Mouse (Mus musculus): ENCODE data around the gene Plagl1.
"Not testable (repeated sequence)": the region's sequence is repeated elsewhere in the genome, so short reads cannot be mapped to it uniquely, and the experiment has no call there.

Gene Plagl1

DNA sequence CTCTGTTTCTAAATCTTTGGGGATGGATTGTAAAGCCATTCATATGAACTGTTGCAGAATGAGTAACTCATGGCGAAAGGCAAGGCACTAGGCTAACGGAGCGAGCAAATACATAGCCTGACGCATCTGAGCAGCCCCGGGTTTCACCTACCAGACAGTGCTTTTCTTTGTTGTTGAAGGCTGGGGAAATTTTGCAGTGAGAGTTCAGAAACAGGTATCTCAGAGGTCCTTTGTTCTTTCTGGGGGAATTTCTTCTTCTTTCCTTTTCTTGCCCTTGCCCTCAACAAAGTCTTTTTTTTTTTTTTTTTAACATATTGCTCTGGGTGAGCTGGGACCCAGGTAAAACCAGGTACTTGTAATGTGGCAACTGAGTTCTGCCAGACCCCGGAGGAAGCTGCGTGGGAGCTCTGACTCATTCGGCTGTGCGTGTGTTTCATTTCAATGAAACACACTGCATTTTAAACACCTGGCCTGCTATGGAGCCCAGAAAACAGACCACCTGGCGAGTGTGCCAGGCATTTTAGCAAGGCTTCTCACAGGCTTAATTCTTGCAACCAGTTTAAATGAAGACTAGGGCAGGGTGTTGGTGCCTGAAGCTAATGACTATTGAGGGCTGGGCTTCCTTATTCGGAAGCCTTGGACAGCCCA lies at the start of gene Plagl1:
Plagl1 (plus strand) TSS at position 484 of the 648 bp plus-strand sequence.
- no peak for DNase-seq (ENCODE audit: low spot score)

DNA sequence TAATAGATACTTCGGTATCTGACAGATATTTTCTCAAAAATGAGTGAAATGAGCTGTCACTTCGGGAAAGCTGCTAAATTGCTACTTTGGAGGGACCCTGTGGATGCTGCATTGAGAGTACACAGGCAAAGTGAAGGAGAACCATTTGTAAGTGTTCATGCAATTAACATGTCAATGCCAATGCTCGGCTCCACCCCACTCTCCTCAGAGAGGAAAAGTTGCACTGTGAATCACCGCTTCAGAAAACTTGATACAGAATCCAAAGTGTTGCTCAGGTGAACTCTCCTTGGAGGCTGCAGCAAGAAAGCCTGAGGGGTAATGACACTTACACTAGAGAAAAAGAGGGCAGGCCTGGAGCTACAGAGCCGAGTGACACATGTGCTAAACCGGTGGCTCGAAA lies 46.3 kb upstream of the Plagl1 start:
- no peak for DNase-seq (ENCODE audit: low spot score)

DNA sequence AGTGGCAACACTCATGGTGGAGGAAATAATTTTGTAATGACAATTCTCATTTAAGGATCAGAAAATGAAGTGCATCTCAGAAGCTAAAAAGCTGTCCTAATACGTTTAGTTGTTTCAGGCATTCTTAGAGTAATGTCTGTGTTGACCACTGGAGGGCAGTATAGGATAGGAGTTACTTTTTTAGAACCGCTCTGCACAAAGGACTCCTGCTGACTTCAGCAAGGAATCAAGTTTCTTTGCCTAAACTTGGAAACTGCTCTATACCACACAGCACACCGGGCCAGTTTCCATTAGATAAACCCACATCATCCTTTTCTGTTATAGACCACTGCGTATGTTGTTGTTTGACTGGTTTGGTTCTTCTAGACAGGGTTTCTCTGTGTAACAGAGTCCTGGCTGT lies 43.7 kb upstream of the Plagl1 start:
- no peak for DNase-seq (ENCODE audit: low spot score)

DNA sequence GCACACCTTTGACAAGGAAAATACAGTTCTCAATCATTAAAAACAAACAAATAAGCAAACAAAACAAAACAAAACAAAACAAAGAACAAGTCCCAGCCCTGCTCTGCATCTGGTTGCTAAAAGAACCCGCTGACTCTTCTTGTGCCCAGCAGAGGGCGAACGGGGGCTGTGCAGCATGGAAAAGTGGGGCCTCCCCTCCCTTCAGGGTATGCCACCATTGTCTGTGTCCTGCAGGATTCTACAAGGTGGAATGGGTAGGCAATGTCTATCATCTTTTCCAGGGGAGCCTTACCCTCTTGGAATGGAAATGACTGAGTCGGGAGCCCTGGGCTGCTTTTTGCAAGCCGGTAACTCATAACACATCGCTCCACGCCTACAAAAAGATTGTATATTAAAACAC lies 41.8 kb upstream of the Plagl1 start:
- no peak for DNase-seq (ENCODE audit: low spot score)

DNA sequence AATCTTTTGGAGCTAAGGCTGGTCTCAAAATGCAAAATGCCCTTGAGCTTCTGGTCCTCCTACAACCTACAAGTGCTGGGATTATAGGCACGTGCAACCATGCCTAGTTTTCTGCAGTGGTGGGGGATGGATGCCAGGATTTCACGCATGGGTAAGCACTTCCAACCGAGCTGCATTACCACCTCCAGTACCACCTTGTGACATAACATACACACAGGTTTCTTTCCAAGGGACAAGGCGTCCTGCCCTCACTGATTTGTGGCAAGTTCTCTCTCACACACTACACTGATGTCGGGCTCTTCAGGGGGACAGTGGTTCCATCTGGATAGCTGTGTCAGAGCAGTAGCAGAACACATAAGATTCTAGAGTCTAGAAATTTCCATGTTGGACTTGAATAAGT lies 41.3 kb upstream of the Plagl1 start:
- no peak for DNase-seq (ENCODE audit: low spot score)

DNA sequence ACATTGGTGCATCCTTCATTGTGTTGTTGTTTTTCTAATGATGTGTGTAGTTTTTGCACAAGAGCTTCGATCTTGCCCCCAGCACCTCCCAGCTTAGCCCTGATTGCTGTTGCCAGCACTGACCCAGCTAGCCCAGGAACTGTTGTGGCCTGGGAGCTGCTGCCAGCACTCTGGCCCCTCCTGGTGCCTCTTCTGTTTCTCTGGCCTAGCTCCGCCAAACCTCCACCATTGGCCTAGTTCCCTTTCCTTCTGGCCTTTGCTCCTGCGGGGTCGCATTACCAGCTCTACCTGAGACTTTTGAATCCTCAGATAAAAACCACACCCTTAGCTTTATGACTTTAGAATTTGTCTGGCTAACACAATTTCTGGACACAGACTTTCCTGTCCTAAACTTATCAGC lies 38.2 kb upstream of the Plagl1 start:
- no peak for DNase-seq (ENCODE audit: low spot score)

DNA sequence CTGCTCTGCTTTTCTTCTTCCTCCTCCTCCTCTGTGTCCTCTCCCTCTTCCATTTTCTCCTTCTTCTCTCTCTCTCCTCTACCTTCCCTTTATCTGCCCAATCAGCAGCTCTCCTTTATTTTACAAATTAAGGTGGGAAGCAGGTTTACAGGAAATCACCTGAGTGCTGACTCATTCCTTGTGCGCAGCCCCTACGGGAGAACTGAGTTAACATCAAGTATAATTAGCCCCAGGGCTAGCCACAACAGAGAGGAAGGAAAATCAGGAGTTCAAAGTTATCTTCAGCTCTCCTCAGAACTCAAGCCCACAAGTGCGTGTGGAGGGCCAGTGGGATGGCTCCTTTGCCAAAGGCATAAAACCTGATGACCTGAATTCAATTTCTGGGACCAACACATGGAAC lies 36.3 kb upstream of the Plagl1 start:
- not testable (repeated sequence) for DNase-seq (ENCODE audit: low spot score)

DNA sequence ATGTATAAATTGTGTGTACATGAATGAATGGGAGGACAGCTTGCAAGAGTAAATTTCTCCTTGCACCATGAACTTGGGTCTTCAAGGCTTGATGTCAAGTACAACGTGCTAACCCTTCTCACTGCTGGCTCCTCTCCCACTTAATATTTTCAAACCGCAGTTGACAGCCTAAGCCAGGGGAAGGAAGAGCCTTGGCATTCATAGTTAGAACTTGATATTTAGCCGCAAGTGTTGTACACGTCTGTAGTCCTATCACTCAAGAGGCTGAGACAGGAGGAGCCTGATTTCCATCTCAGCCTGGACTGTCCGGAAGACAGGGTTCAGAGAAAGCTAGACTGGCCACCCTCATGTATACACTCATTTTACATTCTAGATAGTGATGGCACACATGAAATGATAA lies 32.6 kb upstream of the Plagl1 start:
- DNase-seq (ENCODE audit: low spot score), result no peak

DNA sequence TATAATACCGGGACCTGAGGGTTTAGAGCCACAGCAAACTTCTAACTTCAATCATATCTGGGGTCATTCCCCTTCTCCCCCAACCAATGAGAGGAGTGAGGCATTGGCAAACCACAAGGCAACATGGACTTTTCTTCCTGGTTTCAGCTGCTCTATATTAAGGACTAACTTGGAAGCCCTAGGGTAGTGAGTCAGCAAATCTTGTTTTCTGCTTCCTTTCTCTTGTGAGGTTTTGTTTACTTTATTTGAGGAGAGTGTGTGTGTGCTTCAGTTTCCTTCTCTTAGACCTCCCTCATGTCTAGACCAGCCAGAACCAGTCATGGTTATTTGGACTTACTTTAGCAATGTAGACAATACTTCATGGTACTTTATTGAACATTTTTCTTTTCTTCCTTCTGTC lies 32.1 kb upstream of the Plagl1 start:
- DNase-seq (ENCODE audit: low spot score), result no peak

DNA sequence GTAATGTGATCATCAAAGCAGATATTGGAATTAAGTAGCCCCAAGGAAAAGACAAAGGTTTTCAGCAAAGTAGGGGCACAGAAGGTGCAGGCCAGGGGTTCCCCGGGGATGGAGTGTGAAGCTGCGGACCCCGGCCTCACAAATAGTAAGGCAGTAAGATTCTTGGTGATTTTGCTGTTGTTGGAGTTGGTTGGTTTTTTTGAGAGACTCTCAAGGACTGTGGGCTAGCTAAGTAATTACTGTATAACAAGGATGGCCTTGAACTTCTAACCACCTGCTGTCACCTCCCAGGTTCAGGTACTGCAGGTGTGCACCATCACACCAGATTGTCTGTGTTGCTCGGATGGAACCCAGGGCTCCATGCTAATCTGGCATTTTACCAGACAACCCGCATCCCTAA lies 30.9 kb upstream of the Plagl1 start:
- DNase-seq (ENCODE audit: low spot score), result no peak

DNA sequence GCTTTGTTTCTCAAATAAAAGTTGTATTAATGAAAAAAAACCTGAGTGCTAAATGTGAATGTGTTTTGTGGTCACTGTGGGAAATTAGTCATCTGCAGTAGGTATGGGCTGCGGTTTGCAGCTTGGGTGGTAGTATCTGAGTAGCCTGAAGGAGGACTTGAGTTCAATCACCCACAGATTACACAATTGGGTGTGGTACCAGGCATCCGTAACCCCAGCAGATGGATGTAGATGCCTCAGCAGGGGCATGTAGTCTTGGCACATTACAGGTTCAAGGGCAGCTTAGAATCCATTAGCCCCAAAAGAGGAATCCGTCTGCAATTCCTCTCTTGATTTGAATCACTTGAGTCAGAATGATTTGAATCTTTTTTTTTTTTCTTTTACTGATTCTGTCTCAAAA lies 25.0 kb upstream of the Plagl1 start:
- no peak for DNase-seq (ENCODE audit: low spot score)

DNA sequence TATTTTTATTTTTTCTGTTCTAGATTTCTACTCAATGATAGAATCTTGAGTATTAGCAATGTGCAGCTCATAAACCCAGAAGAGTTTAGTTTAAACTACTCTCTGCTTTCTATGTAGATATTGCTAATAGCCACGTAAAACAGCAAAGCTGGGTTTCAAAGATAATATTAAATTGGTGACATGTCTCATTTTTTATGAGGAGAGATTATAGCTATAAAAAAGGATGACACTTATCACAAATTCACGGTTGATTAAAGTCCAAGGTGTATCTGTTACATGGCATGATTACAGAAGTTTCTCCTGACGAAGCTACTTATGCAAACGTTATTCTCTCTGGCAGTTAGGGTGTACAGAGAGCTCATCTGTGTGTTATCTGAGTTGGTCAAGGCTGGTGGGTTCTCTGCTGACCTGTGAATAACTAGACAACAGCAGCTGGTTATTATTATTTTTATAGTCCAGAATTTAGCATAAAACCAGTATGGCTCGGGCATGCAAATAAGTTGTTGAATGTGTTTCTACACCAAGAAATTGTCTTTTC lies 20.6 kb upstream of the Plagl1 start:
- DNase-seq (ENCODE audit: low spot score), result no peak

DNA sequence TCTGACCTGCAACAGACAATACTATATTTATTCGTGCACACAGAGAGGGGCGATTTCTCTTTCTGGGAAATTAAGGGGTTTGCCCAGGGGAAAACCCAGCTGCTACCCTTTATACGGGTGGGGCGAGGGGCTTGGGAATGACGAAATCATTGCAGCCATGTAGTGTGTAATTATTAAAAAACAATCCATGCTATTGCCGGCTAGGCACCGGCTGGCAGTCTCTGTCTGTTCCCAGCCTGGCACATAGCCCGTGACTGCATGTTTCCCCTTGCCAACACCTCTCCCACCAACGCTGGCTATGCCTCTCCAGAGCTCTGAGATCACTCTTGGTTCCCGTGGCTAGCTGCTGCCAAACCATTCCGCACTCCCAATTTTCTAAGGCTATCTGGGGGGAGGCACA lies 15.6 kb upstream of the Plagl1 start:
- no peak for DNase-seq (ENCODE audit: low spot score)

DNA sequence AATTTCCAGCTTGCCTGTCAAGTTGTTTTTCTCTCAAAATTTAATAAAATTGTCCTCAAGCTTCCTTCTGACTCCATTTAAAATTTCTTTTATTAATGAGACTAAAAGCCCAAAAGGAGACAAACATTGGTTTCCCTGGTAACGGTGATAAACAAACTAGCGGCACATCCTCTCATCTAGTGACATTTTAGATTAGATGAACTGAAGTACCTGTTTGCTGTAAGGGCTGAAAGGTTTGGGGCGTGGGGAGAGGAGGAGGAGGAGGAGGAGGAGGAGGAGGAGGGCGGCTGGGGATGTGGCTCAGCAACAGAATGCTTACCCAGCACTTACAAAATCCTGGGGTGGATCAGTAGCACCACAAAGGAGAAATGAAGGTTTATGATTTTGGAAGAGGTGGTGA lies 12.5 kb upstream of the Plagl1 start:
- no peak for DNase-seq (ENCODE audit: low spot score)

DNA sequence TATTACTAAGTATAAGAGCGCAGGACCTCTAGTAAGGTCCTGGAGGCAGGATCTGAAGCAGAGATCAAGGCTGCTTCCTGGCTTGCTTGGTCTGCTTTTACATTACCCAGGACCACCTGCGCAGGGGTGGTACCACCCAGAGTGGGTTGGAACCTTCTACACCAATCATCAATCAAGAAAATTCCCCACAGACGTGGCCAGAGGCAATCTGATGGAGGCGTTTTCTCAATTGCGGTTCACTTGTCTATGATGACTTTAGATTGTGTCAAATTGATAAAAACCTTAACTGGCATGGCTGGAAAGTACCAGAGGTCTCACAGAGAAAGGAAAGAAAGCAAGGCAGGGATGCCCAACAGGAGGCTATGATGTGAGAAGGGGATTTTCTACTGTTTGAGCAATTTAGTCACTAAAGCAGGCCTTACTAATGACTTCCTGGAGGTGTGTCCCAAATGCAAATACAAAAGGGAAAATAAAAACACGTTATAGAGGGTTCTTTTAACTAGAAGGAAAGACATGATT lies 3.4 kb upstream of the Plagl1 start:
- no peak for DNase-seq (ENCODE audit: low spot score)

DNA sequence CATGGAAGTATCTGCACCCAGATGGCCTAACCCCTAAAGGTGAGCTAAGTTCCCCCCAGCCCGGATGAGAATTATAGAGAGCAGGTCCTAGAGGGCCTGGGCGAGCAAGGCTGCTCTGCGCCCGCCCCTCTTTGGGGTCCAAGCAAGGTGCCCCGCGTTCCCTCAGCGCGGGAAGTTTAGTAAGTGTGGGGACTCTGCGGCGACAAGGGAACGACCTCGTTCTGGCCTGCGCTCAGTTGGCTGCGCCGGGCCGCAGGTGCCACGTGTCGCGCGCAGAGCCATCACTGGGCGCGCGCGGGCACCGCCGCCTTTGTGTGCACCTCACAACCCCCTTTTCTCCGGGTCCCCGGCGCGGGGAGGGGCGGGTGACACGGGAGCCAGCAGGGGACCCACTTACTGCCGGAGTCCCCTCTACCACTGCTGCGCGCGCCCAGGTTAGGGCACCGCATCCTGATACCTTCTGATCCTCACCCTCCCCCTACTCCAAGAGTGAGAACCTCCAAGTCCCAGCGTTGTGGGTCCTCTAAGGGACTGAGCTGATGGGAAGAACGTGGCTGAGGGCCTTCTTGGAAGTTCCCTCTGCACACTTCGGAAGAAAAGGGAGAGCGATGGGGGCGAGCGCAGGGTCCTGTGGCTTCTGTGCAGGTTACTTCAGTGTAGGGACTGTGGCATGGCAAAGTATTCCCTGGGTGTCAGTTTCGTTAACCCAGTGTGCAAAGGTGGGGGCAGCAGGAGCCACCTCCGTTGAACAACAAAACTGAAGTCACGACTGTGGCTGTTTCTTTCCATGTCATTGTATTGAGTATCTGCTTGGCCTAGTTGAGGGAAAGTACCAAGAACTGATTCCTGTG lies 742 bp downstream of the Plagl1 start:
- no peak for DNase-seq (ENCODE audit: low spot score)

DNA sequence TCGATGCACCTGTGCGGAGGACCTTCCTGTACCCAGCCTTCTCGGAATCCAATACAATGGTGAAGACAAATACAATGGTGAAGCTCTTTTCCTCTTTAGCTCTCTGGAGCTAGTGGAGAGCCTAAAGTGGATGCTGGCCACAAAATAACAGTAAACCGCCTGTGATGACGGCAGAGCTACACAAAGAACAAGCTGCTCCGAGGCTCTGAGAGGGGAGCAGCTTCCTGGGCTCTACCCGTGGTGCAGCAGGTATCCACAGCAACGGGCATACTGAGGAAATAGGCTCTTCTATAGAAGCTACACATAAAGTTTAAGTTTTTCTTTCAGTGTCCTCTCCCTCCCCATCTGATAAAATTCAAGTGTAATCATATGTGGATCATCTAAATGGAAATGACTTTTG lies 2.1 kb downstream of the Plagl1 start:
- no peak for DNase-seq (ENCODE audit: low spot score)

DNA sequence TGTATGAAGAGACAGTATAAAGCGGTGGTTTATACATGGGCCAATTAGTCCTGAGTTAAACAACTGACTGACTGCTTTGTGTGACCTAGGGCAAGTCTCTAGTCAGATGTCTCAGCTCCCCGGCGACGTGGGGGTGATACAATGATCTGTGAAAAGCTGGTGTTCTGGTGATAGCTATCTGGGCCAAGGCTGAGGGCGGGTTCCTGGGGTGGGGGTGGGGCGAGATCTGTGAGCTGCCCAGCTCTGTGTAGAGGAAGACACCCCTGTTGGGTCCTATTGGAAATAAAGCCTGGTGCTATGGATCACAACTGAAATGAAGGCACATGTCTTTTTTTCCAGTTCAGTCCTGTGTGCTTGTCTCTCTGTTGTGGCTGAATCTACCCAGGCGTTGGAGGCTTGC lies 3.2 kb downstream of the Plagl1 start:
- no peak for DNase-seq (ENCODE audit: low spot score)

DNA sequence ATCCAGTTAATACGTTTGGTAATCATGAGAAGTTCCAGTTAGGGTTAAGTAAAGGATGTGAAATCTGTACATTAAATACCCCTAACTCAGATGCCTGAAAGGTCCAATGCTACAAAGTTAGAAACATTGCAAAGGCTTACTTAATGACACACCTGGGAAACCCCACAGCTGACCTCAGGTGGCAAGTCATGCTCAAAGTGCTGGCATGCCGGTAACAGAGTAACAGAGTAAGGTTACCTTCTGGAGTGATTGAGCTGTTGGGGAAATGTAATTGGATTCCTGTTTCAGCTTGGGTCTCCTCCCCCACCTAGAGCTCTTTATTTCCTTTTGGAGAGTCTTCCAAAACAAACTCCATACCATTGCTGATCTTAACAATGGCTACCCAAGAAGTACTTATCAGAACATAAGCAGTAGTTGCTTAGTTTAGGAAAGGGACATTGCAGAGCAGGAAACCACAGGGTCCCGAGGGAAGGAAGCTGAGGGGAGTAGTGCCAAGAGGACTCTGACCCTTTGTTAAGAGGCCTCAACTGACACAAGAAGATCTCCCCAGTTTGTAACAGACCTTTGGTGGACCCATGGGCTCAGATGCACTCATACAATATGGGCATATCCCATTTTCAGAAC lies 4.9 kb downstream of the Plagl1 start:
- DNase-seq (ENCODE audit: low spot score), result no peak

DNA sequence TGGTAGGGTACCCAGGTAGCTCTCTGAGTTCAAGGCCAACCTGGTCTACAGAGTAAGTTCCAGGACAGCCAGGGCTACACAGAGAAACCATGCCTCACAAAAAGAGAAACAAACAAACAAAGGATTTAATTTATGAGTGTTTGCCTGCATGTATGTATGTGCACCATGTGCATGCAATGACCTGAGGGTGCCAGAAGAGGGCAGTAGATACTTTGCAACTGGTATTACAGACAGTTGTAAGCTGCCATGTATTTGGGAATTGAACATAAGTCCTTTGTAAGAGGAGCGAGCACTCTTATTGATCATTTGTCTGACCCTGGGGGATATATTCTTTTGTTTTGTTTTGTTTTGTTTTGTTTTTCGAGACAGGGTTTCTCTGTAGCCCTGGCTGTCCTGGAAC lies 10.7 kb downstream of the Plagl1 start:
- no peak for DNase-seq (ENCODE audit: low spot score)

DNA sequence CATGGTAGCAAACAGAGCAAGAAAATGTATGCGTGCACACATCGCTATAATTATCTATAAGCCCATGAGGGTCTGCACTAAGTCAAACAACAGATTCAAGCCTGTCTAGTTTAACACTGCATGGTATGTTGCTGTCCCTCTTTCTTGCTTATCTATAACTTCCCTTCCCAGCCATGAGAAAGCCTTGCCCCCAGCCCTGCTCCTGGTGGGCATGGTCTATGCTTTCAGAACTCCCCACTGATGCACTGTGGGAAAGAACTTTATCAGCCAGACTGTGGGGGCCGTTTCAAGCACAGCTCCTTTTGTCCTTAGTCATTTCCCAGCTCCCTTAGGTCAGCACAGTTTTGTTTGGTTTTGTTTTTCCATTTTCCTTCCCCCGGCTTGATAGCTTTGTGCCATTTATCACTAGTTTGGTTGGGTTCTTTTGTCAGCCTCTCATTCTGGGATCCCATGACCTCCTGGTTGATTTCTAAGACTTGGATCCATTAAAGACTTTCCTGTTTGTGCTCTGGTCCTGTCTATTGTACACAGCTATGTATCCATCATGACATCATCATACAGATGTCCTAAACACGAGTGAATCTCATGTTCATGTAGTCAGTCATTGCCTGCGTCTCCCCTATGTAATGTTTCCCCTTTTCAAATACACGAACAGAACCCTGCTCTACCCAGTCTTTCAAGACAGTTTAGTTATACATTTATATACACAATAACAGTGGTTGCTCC lies 16.7 kb downstream of the Plagl1 start:
- no peak for DNase-seq (ENCODE audit: low spot score)

DNA sequence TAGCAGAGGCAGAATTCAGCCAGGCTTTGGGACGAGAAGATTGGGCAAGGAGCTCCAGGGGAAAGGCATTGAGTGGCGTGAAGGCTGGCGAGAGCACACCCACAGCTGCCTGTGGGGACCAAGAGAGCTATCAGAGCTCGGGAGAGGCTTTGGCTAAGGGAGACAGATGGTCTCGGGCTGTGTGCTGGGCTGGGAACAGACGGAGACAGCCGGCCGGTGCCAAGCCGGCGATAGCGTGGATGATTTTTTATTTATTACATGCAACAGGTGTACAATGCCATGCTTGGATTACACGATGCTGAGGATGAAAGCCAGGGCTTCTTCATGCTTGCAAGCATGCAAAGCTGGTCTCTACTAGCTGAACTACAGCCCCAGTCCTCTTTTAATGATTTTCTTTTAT lies 22.2 kb downstream of the Plagl1 start:
- no peak for DNase-seq (ENCODE audit: low spot score)
